Mouse (Mus musculus): ENCODE measurements at regions not wholly inside any gene's neighbourhood (a gene's known extent, or its start where the extent isn't known, plus 50 kb on each side); places are given as distances from the start of the nearest gene placed in this dataset.

GRCm38 (mm10) chr2:9614415-9614814 lies 266.6 kb upstream of the 4930412O13Rik start:
- Histone ChIP-seq H3K27ac (replicated peaks) (no peak overlapping the region), H3K4me2 (no peak overlapping the region)
- 78% methylated on average over 2 of the region's 2 CpGs for WGBS

GRCm38 (mm10) chr2:9616292-9616691 lies 264.8 kb upstream of the 4930412O13Rik start:
- no peak overlapping the region for H3K27ac ChIP-seq (replicated peaks)
- H3K4me3 ChIP-seq, result no peak overlapping the region
- no peaks in the 10 kb centered on the region for H3K9me3 ChIP-seq
- H3K27me3 ChIP-seq, result no peaks in the 10 kb centered on the region
- ATAC-seq (ENCODE audit: low FRiP score, low read depth), result no peak
- peaks cover 8% of the 10 kb centered on the region for H3K4me1 ChIP-seq (replicated peaks)
- H3K4me2 ChIP-seq, result no peak overlapping the region
- 81% methylated on average over 5 of the region's 5 CpGs for WGBS
- H3K9ac ChIP-seq, result no peak overlapping the region
- H3K36me3 ChIP-seq, result no peaks in the 10 kb centered on the region

More at GRCm38 (mm10) chr2:9614415-9614814, 266.6 kb upstream of the 4930412O13Rik start:
- H3K9ac ChIP-seq, result no peak overlapping the region
- H3K36me3 ChIP-seq, result no peaks in the 10 kb centered on the region
- no peak for ATAC-seq (ENCODE audit: low FRiP score, low read depth)
- H3K4me1 ChIP-seq (replicated peaks), result no peaks in the 10 kb centered on the region
- no peaks in the 10 kb centered on the region for H3K27me3 ChIP-seq
- no peaks in the 10 kb centered on the region for H3K9me3 ChIP-seq
- no peak overlapping the region for H3K4me3 ChIP-seq

DNA sequence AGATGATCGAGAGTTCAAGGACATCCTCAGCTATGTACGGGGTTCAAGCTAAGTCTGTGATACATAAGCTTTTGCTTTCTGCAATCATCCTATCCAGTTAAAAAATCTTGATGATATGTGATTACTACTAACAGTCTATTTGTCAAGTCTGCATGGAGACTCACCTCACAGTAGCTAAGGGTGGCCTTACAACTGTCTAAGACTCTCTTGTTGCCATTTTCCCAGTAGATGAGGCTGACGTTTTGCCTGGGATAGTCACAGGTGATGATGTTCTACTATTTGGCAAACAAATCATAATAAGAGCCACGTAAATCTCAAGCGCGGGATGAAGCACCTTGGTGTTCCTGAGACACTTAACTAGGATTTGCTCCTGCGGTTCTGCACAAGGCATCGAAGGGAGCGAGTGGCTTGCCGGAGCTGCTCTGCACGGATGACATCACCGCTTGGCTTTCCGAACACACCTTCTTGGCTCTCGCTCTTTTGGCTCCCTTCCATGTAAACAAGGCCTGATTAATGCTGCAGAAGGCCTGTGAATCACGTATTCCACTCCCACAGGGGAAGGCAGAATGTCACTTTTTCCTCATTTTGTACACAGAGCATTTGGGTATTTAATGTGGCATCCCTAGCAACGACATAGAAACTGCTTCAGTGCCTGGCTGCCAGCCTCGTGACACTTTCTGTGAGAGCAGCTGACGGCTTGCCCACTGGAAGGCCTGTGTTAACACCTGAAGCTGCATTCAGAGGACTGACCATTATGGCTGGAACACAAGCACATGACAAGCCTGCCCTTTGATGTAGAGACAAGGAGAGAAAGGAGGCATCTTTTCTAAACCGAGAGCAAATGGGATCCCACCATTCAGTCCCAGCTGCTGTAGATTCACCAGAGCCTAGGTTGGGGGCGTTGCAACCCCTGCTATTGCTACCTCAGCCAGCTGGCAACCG lies 260.5 kb upstream of the 4930412O13Rik start:
- 56% methylated on average over 21 of the region's 21 CpGs for WGBS
- H3K4me3 ChIP-seq, result no peak overlapping the region
- H3K4me1 ChIP-seq (replicated peaks), result peaks cover 8% of the 10 kb centered on the region
- H3K9ac ChIP-seq, result no peak overlapping the region
- no peaks in the 10 kb centered on the region for H3K27me3 ChIP-seq
- no peaks in the 10 kb centered on the region for H3K36me3 ChIP-seq
- peak overlapping the region; percentile 33 for H3K4me2 ChIP-seq
- peak overlapping the region; percentile 32; the same call in 1 of the 2 replicates for H3K27ac ChIP-seq (replicated peaks)
- H3K9me3 ChIP-seq, result no peaks in the 10 kb centered on the region
- ATAC-seq (ENCODE audit: low FRiP score, low read depth), result peak; percentile 92

GRCm38 (mm10) chr2:9623702-9624101 lies 257.4 kb upstream of the 4930412O13Rik start:
- ATAC-seq (ENCODE audit: low FRiP score, low read depth), result no peak
- H3K4me1 ChIP-seq (replicated peaks), result peaks cover 8% of the 10 kb centered on the region
- WGBS, result 90% methylated on average over 2 of the region's 2 CpGs
- H3K4me3 ChIP-seq, result no peak overlapping the region
- H3K4me2 ChIP-seq, result no peak overlapping the region
- no peak overlapping the region for H3K27ac ChIP-seq (replicated peaks)
- H3K9me3 ChIP-seq, result no peaks in the 10 kb centered on the region
- H3K9ac ChIP-seq, result no peak overlapping the region
- no peaks in the 10 kb centered on the region for H3K36me3 ChIP-seq
- H3K27me3 ChIP-seq, result no peaks in the 10 kb centered on the region

DNA sequence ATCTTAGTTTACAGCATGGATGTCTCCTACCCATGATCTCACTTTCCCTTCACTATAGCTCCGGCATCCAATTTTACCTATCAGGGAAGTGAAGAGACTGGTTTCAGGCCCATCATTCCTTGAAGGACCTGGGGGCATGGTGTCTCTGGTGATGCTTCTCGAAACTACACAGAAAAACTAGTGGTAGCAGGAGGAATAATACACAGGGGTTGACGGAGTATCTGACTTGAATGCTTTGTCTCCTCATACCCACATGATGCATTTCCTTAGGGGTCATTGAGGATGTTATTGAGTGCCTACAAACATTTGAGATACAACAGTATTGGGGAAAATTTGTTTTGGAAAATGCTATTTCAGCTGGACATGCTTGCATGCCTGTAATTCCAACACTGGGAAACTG lies 253.0 kb upstream of the 4930412O13Rik start:
- Histone ChIP-seq H3K4me1 (replicated peaks) (peaks cover 6% of the 10 kb centered on the region), H3K27ac (replicated peaks) (no peak overlapping the region), H3K4me3 (no peak overlapping the region), H3K9me3 (no peaks in the 10 kb centered on the region), H3K4me2 (no peak overlapping the region), H3K36me3 (no peaks in the 10 kb centered on the region), H3K9ac (no peak overlapping the region), H3K27me3 (no peaks in the 10 kb centered on the region)
- WGBS, result 89% methylated on average over 3 of the region's 3 CpGs
- no peak for ATAC-seq (ENCODE audit: low FRiP score, low read depth)

DNA sequence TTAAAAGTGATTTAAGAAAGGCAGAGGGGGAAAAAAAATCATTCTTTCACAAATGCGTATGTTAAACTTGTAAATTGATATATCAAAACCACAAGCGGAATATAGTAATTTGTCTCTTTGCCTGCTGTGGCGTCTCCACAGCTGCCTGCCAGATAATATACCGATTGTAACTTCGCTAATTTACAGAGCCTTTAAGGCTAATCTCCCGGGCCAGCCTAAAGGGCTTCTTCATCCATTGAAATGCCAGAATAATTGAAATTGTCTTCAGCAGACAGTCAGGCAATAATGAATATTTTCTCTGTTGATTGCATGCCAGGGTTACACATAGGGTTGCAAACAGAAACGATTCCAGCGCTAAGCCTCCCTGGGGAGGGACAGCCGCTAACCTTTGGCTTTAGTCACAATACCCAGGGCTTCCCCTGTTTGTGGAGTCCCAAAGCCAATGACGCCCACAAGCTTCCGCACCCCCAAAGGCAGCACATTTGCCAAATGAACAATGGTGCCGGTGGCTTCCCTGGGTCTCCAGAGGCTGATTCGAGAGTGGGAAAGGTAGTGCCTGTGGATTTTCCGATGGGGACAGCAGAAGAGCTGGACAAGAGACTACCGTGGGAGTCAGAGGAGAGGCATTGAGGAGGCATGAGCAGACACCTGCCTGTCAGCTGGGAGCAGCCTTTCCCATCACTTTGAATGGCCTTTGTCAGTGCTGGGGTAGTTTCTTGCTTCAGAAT lies 248.2 kb upstream of the 4930412O13Rik start:
- H3K4me3 ChIP-seq, result peak overlapping the region; percentile 17
- H3K36me3 ChIP-seq, result no peaks in the 10 kb centered on the region
- H3K27ac ChIP-seq (replicated peaks), result no peak overlapping the region
- H3K27me3 ChIP-seq, result no peaks in the 10 kb centered on the region
- H3K9ac ChIP-seq, result no peak overlapping the region
- 13% methylated on average over 15 of the region's 15 CpGs for WGBS
- H3K4me1 ChIP-seq (replicated peaks), result peaks cover 9% of the 10 kb centered on the region
- H3K4me2 ChIP-seq, result peak overlapping the region; percentile 50
- no peak for ATAC-seq (ENCODE audit: low FRiP score, low read depth)
- H3K9me3 ChIP-seq, result no peaks in the 10 kb centered on the region

- 65% methylated on average over 5 of the region's 5 CpGs for WGBS
- H3K9ac ChIP-seq, result no peak overlapping the region
- ATAC-seq (ENCODE audit: low FRiP score, low read depth), result no peak
- H3K9me3 ChIP-seq, result no peaks in the 10 kb centered on the region
- H3K4me2 ChIP-seq, result no peak overlapping the region
- no peaks in the 10 kb centered on the region for H3K27me3 ChIP-seq
- no peak overlapping the region for H3K27ac ChIP-seq (replicated peaks)
- no peaks in the 10 kb centered on the region for H3K36me3 ChIP-seq
- no peaks in the 10 kb centered on the region for H3K4me1 ChIP-seq (replicated peaks)
- no peak overlapping the region for H3K4me3 ChIP-seq
Observed at GRCm38 (mm10) chr2:9639262-9639661, 241.8 kb upstream of the 4930412O13Rik start.

- Histone ChIP-seq H3K27me3 (no peaks in the 10 kb centered on the region), H3K27ac (replicated peaks) (no peak overlapping the region), H3K4me2 (no peak overlapping the region), H3K4me3 (no peak overlapping the region), H3K9me3 (no peaks in the 10 kb centered on the region), H3K36me3 (no peaks in the 10 kb centered on the region), H3K9ac (no peak overlapping the region), H3K4me1 (replicated peaks) (no peaks in the 10 kb centered on the region)
- WGBS, result 63% methylated on average over 7 of the region's 7 CpGs
- no peak for ATAC-seq (ENCODE audit: low FRiP score, low read depth)
Observed at GRCm38 (mm10) chr2:9641629-9642028, 239.4 kb upstream of the 4930412O13Rik start.

GRCm38 (mm10) chr2:9642411-9642810 lies 238.6 kb upstream of the 4930412O13Rik start:
- Histone ChIP-seq H3K27ac (replicated peaks) (no peak overlapping the region), H3K4me2 (no peak overlapping the region), H3K27me3 (no peaks in the 10 kb centered on the region), H3K36me3 (no peaks in the 10 kb centered on the region), H3K9me3 (no peaks in the 10 kb centered on the region), H3K4me3 (no peak overlapping the region), H3K4me1 (replicated peaks) (no peaks in the 10 kb centered on the region), H3K9ac (no peak overlapping the region)
- 74% methylated on average over 3 of the region's 3 CpGs for WGBS
- ATAC-seq (ENCODE audit: low FRiP score, low read depth), result no peak

DNA sequence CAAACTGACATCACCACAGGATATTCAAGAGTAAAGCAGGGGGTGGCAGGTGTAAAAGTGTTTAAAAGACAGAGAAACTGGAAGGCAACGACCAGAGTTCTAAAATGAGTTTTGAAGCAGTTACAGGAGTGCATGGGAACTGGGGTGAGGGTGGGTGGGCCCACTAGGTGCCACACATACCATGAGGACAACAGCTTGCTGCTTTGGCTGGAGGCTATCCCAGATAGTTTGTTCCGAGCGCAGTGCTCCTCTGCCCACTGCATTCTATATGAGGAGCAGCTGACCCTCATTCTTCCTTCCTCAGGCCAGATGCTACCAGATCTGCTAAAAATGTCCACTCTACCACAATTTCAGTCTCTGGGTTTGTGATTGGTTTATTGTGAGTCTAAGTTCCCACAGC lies 234.6 kb upstream of the 4930412O13Rik start:
- Histone ChIP-seq H3K27me3 (no peaks in the 10 kb centered on the region), H3K9ac (no peak overlapping the region), H3K4me1 (replicated peaks) (no peaks in the 10 kb centered on the region), H3K9me3 (no peaks in the 10 kb centered on the region), H3K27ac (replicated peaks) (no peak overlapping the region), H3K4me2 (no peak overlapping the region), H3K36me3 (no peaks in the 10 kb centered on the region), H3K4me3 (no peak overlapping the region)
- no peak for ATAC-seq (ENCODE audit: low FRiP score, low read depth)
- WGBS, result 71% methylated on average over 3 of the region's 3 CpGs

DNA sequence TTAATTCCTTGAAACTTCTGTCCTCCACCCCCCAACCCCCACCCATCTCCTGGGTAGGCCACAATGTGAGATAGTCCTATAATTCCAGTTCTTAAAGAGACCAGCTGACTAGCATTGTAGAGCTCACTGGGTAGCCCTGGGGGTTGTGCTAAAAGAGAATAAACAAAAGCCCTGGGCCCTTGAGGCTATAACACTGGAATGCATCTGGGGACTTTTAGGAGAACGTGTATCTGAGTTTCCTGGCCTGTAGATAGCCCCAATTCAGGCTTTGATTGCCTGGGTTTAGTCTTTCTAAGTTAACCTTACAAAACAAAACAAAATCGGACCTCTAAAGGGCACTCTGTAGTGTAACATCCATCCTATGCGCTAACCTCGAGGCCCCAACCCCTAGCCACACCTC lies 234.1 kb upstream of the 4930412O13Rik start:
- H3K27ac ChIP-seq (replicated peaks), result no peak overlapping the region
- ATAC-seq (ENCODE audit: low FRiP score, low read depth), result no peak
- no peaks in the 10 kb centered on the region for H3K4me1 ChIP-seq (replicated peaks)
- H3K36me3 ChIP-seq, result no peaks in the 10 kb centered on the region
- WGBS, result 20% methylated on average over 4 of the region's 4 CpGs
- no peak overlapping the region for H3K4me2 ChIP-seq
- no peaks in the 10 kb centered on the region for H3K9me3 ChIP-seq
- no peaks in the 10 kb centered on the region for H3K27me3 ChIP-seq
- H3K4me3 ChIP-seq, result no peak overlapping the region
- H3K9ac ChIP-seq, result no peak overlapping the region

DNA sequence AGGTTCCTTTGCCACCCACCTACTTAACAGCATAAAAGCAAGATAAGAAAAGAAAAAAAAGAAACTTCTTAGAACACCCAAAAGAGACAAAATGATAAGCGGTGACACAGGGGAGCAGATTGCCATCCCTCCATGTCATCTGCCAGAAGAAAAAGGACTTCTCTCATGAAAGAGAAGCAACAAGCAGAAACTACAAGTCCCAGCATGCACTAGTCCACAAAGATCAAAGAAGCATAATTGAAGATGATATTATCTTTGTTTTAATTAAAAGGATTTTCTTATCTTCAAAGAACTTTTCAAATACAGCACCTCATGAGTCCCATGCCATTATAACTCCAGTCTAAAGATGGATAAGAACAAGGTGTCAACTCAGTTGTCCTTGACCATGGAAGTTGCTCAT lies 231.0 kb upstream of the 4930412O13Rik start:
- no peaks in the 10 kb centered on the region for H3K27me3 ChIP-seq
- no peaks in the 10 kb centered on the region for H3K9me3 ChIP-seq
- no peak overlapping the region for H3K9ac ChIP-seq
- H3K27ac ChIP-seq (replicated peaks), result no peak overlapping the region
- WGBS, result 94% methylated on average over 1 of the region's 1 CpGs
- no peaks in the 10 kb centered on the region for H3K4me1 ChIP-seq (replicated peaks)
- no peak overlapping the region for H3K4me2 ChIP-seq
- no peaks in the 10 kb centered on the region for H3K36me3 ChIP-seq
- no peak overlapping the region for H3K4me3 ChIP-seq
- no peak for ATAC-seq (ENCODE audit: low FRiP score, low read depth)

All from hindbrain, embryonic 15.5 days (tissue).